Mouse (Mus musculus) forebrain, embryonic 16.5 days (tissue): ENCODE measurements around the gene A530016L24Rik. TPM values are rescaled to one million over a fixed set of nuclear protein-coding genes. Genes with fewer than 3 reads are reported as not detected.
A peak's percentile ranks its signal among the peaks of the same experiment; 100 is the strongest.

Experiments used
- ATAC-seq: fragments of 200-750 bp; cut with Nextera tagmentation; 2 replicates; pipeline ENCODE4 v1.8.0; 2017; ENCODE audit warnings: mild to moderate bottlenecking, moderate library complexity
- H3K27ac ChIP-seq: fragments of 300-500 bp; sonication (generic); 2 replicates; pipeline ENCODE4 v1.5.1; 2014; ENCODE audit warnings: low read length, control low read depth
- H3K27me3 ChIP-seq: fragments of 300-500 bp; sonication (generic); replicated peaks from 2 replicates; pipeline ENCODE4 v1.6.1; 2014; ENCODE audit warnings: low read length; ENCODE audit not compliant: control insufficient read depth, insufficient read depth
- H3K36me3 ChIP-seq: fragments of 300-500 bp; sonication (generic); 2 replicates; pipeline ENCODE4 v1.6.1; 2014; ENCODE audit not compliant: control insufficient read depth, insufficient read depth
- H3K4me1 ChIP-seq: fragments of 300-500 bp; sonication (generic); replicated peaks from 2 replicates; pipeline ENCODE4 v1.6.1; 2014; ENCODE audit warnings: low read length; ENCODE audit not compliant: control insufficient read depth, insufficient read depth
- H3K4me2 ChIP-seq: fragments of 300-500 bp; sonication (generic); 2 replicates; pipeline ENCODE4 v1.6.1; 2014; ENCODE audit warnings: mild to moderate bottlenecking, low read length, control low read depth
- H3K4me3 ChIP-seq: fragments of 300-500 bp; sonication (generic); replicated peaks from 2 replicates; pipeline ENCODE4 v1.5.1; 2014; ENCODE audit warnings: mild to moderate bottlenecking, low read length, control low read depth
- H3K9ac ChIP-seq: fragments of 300-500 bp; sonication (generic); replicated peaks from 2 replicates; pipeline ENCODE4 v1.6.1; 2014; ENCODE audit warnings: low read depth, low read length, control low read depth
- H3K9me3 ChIP-seq: fragments of 300-500 bp; sonication (generic); 2 replicates; pipeline ENCODE4 v1.6.1; 2016; ENCODE audit warnings: low read length; ENCODE audit not compliant: control insufficient read depth
- WGBS: fragments of 180-500 bp; shearing (Covaris S2); extraction: QIAGEN DNeasy Blood & Tissue Kit; methylation state at CpG from one replicate; pipeline ENCODE4 v1.1.7; 2014; 5-methylcytosine and 5-hydroxymethylcytosine counted together
- polyA plus RNA-seq: library from polyadenylated mRNA; unstranded; fragments of >200 nt; fragmentation: Nextera tagmentation; extraction: Ambion mirVana; gene quantifications from 2 replicates; pipeline ENCODE4 v1.2.1, GENCODE M21; 2015

The A530016L24Rik gene
- polyA plus RNA-seq, result 0.17 and 0.42 TPM in 2 replicates

DNA sequence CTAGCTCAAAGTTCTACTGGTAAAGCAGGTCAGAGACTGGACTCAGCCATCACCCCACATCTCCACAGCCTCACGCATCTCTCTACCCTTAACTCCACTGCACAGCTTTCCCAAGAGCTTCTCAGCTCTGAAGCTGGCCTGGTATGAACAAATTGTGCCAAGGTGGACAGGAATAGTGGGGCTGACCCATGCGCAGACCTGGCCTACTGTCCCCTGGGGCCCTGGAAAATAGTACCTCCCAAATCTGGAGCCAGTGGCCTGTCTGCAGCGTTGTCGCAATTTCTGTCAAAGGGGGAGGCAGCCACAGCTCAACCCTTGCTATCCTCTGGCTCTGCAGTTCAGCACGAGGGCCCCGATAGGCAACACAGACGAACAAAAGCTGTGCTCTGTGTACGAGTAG, at the start of gene A530016L24Rik:
Gene A530016L24Rik (plus strand): TSS at position 315 of the 400 bp plus-strand sequence.
- H3K27ac ChIP-seq, result no peak within 1 kb of the TSS
- ATAC-seq, result no peak
- H3K9me3 ChIP-seq, result no peaks in the 10 kb centered on the region
- H3K4me3 ChIP-seq, result no peak within 1 kb of the TSS
- 83% methylated on average over 8 of the region's 8 CpGs for WGBS
- no peaks in the 10 kb centered on the region for H3K36me3 ChIP-seq
- no peak within 1 kb of the TSS for H3K9ac ChIP-seq
- H3K4me2 ChIP-seq, result no peak within 1 kb of the TSS
- H3K4me1 ChIP-seq, result peaks cover 9% of the 10 kb centered on the region
- H3K27me3 ChIP-seq, result no peaks in the 10 kb centered on the region

DNA sequence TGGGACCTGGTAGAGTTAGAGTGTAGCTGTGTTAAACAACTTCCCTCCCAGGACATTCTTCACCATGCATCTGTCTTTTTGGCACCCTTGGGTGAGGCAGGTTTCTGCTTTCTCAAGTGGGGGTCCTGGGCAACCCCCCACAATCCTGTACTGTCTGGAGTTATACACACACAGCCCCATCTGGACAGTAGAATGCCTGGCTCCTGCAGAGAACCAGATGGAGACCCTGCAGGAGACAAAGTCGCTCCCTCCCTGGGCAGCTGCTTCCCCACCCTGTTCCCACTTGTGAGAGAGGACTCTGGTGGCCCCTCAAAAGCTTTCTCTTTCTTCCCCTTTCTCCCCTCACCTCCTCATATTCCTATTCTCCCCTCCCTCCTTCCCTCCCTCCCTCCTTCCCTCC, 49.3 kb upstream of the A530016L24Rik start:
- H3K4me2 ChIP-seq, result no peak overlapping the region
- H3K9me3 ChIP-seq, result no peaks in the 10 kb centered on the region
- no peaks in the 10 kb centered on the region for H3K36me3 ChIP-seq
- peaks cover 23% of the 10 kb centered on the region for H3K4me1 ChIP-seq
- no peaks in the 10 kb centered on the region for H3K27me3 ChIP-seq
- no peak overlapping the region for H3K9ac ChIP-seq
- H3K4me3 ChIP-seq, result no peak overlapping the region
- no peak overlapping the region for H3K27ac ChIP-seq
- ATAC-seq, result no peak
- WGBS, result 50% methylated on average over 1 of the region's 1 CpGs

DNA sequence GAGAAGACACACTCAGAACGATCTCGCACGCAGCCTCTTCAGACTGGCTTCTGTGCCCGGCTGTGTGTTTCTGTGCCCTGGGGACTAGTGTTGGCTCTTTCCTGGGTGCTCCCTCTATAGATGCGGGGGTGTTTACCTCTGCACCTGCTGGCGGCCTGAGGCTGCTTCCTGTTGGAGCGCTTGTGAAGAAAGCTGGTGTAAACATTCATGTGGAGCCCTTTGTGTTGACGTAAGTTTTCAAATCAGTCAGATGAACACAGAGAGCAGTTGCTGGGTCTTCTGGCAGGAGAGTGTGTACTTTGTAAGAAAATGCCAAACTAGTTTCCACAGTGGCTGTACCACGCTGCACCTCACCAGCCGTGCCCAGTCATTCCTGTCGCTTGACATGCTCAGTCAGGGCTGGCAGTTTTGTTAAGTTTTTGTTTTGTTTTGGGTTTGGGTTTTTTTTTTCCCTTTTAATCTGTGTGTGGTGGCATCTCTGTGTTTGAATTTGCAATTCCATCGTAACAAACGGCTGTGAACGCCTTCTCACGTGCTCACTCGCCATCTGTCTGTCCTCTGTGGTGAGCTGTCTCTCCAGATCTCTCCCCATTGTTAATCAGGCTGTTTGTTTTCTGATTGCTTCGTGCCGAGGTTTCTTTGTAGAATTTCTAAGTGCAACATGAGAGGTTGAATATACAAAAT, 40.0 kb upstream of the A530016L24Rik start:
- H3K4me3 ChIP-seq, result no peak overlapping the region
- no peak overlapping the region for H3K4me2 ChIP-seq
- H3K4me1 ChIP-seq, result peaks cover 28% of the 10 kb centered on the region
- peaks cover 3% of the 10 kb centered on the region; the same call in 1 of the 2 replicates for H3K9me3 ChIP-seq
- H3K27me3 ChIP-seq, result no peaks in the 10 kb centered on the region
- 17% methylated on average over 18 of the region's 18 CpGs for WGBS
- peak; percentile 43 for ATAC-seq
- H3K9ac ChIP-seq, result no peak overlapping the region
- no peaks in the 10 kb centered on the region for H3K36me3 ChIP-seq
- H3K27ac ChIP-seq, result peak overlapping the region; percentile 22

DNA sequence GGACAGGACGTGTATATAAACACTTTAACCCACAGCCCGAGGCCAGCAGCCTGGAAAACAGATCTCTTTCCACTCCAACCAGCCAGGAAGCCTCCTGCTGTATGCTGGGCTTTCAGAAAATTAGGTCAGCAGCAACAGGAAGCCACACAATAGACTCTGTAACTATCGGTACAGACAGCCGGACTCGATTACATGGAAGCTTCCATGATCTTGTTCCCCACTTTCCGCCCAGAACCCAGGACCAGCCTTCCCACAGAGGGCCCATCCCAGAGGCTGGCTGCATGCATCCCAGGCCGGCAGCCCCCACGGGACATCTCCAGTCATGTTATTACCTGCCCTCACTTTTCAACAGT, 39.4 kb upstream of the A530016L24Rik start:
- H3K9ac ChIP-seq, result no peak overlapping the region
- 0 out of 2 replicates have a peak, but pooled peaks have one; percentile 13 for ATAC-seq
- 38% methylated on average over 8 of the region's 8 CpGs for WGBS

DNA sequence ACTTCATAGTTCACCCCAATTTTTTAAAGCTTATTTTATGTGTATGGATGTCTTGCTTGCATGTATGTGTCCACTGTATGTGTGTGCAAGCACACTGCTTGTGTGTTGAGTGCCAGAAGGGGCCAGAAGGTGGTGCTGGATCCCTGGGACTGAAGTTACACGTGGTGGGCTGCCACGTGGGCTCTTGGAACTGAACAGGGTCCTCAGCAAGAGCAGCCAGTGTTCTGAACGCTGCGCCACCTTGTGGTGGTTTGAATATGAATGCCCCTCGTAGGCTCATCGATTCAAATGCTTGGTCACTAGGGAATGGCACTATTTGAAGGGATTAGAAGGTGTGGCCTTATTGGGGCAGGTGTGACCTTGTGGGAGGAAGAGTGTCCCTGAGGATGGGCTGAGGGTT, 38.4 kb upstream of the A530016L24Rik start:
- H3K36me3 ChIP-seq, result no peaks in the 10 kb centered on the region
- 26% methylated on average over 6 of the region's 6 CpGs for WGBS
- no peaks in the 10 kb centered on the region for H3K27me3 ChIP-seq
- peaks cover 3% of the 10 kb centered on the region; the same call in 1 of the 2 replicates for H3K9me3 ChIP-seq
- H3K4me2 ChIP-seq, result no peak overlapping the region
- no peak overlapping the region for H3K4me3 ChIP-seq
- peak; percentile 24; the same call in 1 of the 2 replicates for ATAC-seq
- H3K9ac ChIP-seq, result no peak overlapping the region
- H3K4me1 ChIP-seq, result peaks cover 39% of the 10 kb centered on the region
- no peak overlapping the region for H3K27ac ChIP-seq

More for the DNA sequence above, 39.4 kb upstream of the A530016L24Rik start:
- no peak overlapping the region for H3K4me2 ChIP-seq
- H3K27me3 ChIP-seq, result no peaks in the 10 kb centered on the region
- no peaks in the 10 kb centered on the region for H3K36me3 ChIP-seq
- no peak overlapping the region for H3K4me3 ChIP-seq
- peak overlapping the region; percentile 22 for H3K27ac ChIP-seq
- peaks cover 33% of the 10 kb centered on the region for H3K4me1 ChIP-seq
- H3K9me3 ChIP-seq, result peaks cover 3% of the 10 kb centered on the region; the same call in 1 of the 2 replicates

DNA sequence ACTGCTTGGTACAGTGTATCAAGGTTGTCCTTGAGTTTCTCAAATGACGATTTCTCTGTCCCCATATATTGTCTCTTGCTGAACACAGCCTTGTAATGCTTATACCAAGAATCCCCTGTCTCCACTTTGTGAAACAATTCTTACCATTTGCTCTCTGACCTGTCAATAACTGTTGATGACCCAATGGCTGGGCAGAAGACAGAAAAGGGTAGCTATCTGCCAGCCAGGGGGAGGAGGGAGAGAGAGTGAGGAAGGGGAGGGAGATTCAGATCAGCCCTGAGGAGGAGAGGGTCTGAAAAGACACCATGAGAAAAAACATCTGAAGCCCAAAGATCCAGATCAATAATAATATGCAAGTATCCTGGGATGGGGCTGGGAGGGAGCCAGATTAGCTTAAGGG, 37.9 kb upstream of the A530016L24Rik start:
- H3K4me3 ChIP-seq, result no peak overlapping the region
- H3K36me3 ChIP-seq, result no peaks in the 10 kb centered on the region
- peaks cover 3% of the 10 kb centered on the region; the same call in 1 of the 2 replicates for H3K9me3 ChIP-seq
- WGBS, result 80% methylated on average over 1 of the region's 1 CpGs
- no peak overlapping the region for H3K4me2 ChIP-seq
- H3K9ac ChIP-seq, result no peak overlapping the region
- H3K27me3 ChIP-seq, result no peaks in the 10 kb centered on the region
- peaks cover 41% of the 10 kb centered on the region for H3K4me1 ChIP-seq
- no peak overlapping the region for H3K27ac ChIP-seq
- ATAC-seq, result no peak

DNA sequence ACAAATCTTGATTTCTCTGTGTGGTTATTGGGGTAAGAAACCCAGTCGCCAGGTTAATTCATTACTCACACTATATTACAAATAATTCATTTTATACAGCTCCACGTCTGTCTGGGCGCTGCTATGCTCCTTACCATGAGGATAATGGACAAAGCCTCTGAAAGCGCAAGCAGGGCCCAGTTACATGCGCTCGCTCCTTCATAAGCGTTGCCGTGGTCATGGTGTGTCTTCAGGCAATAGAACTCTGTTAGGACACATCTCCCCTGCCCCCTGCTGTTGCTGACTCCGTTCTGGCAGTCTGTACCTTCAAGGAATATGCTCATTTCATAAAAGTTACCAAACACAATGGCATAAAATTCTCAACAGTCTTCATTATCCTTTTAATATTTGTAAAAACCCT, 37.4 kb upstream of the A530016L24Rik start:
- no peak for ATAC-seq
- 83% methylated on average over 9 of the region's 9 CpGs for WGBS

DNA sequence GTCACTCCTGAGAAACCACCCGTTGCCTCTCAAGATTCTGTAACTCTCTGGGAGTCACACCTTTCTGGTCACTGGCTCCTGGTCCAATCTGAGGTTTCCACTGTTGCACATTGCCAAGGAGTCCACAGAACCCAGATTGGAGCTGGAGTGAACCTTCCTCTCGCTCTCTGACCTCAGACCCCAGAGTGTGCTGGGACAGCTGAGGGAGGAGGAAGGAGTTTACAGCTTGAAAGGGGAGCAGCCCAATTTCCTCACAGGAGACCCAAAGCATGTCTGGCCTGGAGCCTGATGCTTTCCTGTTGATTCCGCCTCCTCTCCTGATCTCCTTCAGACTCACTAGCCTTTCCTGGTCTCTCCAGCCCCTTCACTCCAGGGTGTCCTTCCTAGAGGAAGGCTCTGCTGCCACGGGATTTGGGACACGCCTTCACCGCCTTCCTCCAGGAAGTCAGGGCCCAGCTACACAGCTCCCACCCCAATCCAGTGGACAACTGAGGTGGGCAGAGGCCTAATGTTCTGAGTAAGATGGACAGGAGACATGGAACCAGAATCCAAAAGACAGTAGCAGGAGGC, 33.0 kb upstream of the A530016L24Rik start:
- Histone ChIP-seq H3K36me3 (no peaks in the 10 kb centered on the region), H3K4me2 (no peak overlapping the region), H3K9ac (no peak overlapping the region), H3K9me3 (no peaks in the 10 kb centered on the region), H3K4me3 (no peak overlapping the region), H3K27ac (no peak overlapping the region), H3K4me1 (peaks cover 35% of the 10 kb centered on the region), H3K27me3 (no peaks in the 10 kb centered on the region)
- no peak for ATAC-seq
- WGBS, result 80% methylated on average over 6 of the region's 6 CpGs

More for the DNA sequence above, 37.4 kb upstream of the A530016L24Rik start:
- Histone ChIP-seq H3K27ac (no peak overlapping the region), H3K9ac (no peak overlapping the region), H3K27me3 (no peaks in the 10 kb centered on the region), H3K4me3 (no peak overlapping the region), H3K36me3 (no peaks in the 10 kb centered on the region), H3K4me2 (no peak overlapping the region), H3K9me3 (peaks cover under 1% of the 10 kb centered on the region; the same call in 1 of the 2 replicates), H3K4me1 (peaks cover 41% of the 10 kb centered on the region)

DNA sequence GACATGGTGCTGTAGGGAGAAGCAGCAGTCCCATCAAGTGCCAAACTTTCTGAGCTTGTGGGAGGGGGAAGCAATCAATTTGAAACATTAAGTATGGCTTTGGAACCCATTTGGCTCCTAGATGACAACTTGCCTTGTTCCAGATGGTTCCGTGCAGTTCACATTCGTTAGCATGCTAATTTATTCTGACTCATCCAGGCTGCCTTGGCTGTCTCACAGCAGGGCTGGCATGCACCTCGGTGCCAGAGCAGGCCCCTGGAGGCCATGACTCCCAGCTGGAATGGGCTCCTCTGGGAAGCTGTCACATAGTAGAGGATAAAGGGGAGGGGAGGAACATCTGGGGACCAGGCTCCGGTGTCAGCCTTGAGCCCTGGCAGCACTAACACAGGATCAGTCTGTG, 31.4 kb upstream of the A530016L24Rik start:
- ATAC-seq, result peak; percentile 96
- under 1% methylated on average over 4 of the region's 4 CpGs for WGBS
- Histone ChIP-seq H3K9ac (no peak overlapping the region), H3K27ac (peak overlapping the region; percentile 74), H3K9me3 (no peaks in the 10 kb centered on the region), H3K36me3 (no peaks in the 10 kb centered on the region), H3K4me1 (peaks cover 35% of the 10 kb centered on the region), H3K27me3 (no peaks in the 10 kb centered on the region), H3K4me3 (no peak overlapping the region), H3K4me2 (no peak overlapping the region)
